Mouse (Mus musculus) midbrain, embryonic 13.5 days (tissue): ENCODE results near the gene Arhgap23. TPM values are rescaled to one million over a fixed set of nuclear protein-coding genes. Genes with fewer than 3 reads are reported as not detected.
A peak's percentile ranks its signal among the peaks of the same experiment; 100 is the strongest.

Experiments
- ATAC-seq: fragments of 200-750 bp; cut with Nextera tagmentation; 2 replicates; pipeline ENCODE4 v1.8.0; 2017; ENCODE audit warnings: mild to moderate bottlenecking, moderate TSS enrichment, moderate library complexity
- H3K27ac ChIP-seq: fragments of 300-500 bp; sonication (generic); 2 replicates; pipeline ENCODE4 v1.5.1; 2015; ENCODE audit warnings: inconsistent platforms, mild to moderate bottlenecking, moderate library complexity
- H3K27me3 ChIP-seq: fragments of 300-500 bp; sonication (generic); 2 replicates; pipeline ENCODE4 v1.6.1; 2015; ENCODE audit warnings: mild to moderate bottlenecking, inconsistent platforms
- H3K36me3 ChIP-seq: fragments of 300-500 bp; sonication (generic); 2 replicates; pipeline ENCODE4 v1.6.1; 2015; ENCODE audit warnings: mild to moderate bottlenecking, inconsistent platforms
- H3K4me1 ChIP-seq: fragments of 300-500 bp; sonication (generic); replicated peaks from 2 replicates; pipeline ENCODE4 v1.6.1; 2015; ENCODE audit warnings: inconsistent platforms
- H3K4me2 ChIP-seq: fragments of 300-500 bp; sonication (generic); replicated peaks from 2 replicates; pipeline ENCODE4 v1.6.1; 2015; ENCODE audit warnings: moderate library complexity, mild to moderate bottlenecking, inconsistent platforms
- H3K4me3 ChIP-seq: fragments of 300-500 bp; sonication (generic); replicated peaks from 2 replicates; pipeline ENCODE4 v1.5.1; 2015; ENCODE audit warnings: mild to moderate bottlenecking, inconsistent platforms
- H3K9ac ChIP-seq: fragments of 300-500 bp; sonication (generic); replicated peaks from 2 replicates; pipeline ENCODE4 v1.6.1; 2015; ENCODE audit warnings: mild to moderate bottlenecking, inconsistent platforms
- H3K9me3 ChIP-seq: fragments of 300-500 bp; sonication (generic); 2 replicates; pipeline ENCODE4 v1.6.1; 2016; ENCODE audit warnings: mild to moderate bottlenecking, inconsistent platforms
- WGBS: fragments of 180-500 bp; shearing (Covaris S2); methylation state at CpG from one replicate; pipeline ENCODE4 v1.1.7; 2015; 5-methylcytosine and 5-hydroxymethylcytosine counted together
- polyA plus RNA-seq: library from polyadenylated mRNA; unstranded; fragments of >200 nt; fragmentation: Nextera tagmentation; extraction: Ambion mirVana; gene quantifications from 2 replicates; pipeline ENCODE4 v1.2.1, GENCODE M21; 2015

Arhgap23 gene
- polyA plus RNA-seq, 1 experiment from 2014 or later, result 6.5 TPM

DNA sequence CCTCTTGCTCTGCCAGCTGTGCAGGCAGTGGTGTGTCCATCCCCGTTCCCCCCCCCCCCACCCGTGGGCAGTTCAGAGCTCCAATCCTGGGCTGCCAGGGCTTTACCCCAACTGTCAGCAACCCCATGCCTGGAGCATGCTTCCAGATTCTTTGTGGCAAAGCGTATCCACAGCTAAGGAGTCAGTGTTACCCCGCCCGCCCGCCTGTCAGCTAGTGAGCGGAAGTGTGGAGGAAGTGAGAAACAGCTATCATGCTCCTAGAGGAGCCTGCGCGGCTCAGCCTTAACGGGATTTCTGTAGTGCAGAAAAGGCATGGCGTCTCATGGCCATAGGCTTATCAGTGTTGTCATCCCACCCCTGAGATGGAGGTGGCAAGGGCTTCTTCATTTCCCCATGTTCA lies 21.2 kb upstream of the Arhgap23 start:
- Histone ChIP-seq H3K36me3 (peaks cover 81% of the 10 kb centered on the region), H3K4me3 (no peak overlapping the region), H3K4me1 (0 out of 2 replicates have a peak, but pooled peaks cover 3% of the 10 kb centered on the region), H3K27me3 (no peaks in the 10 kb centered on the region), H3K9ac (no peak overlapping the region), H3K27ac (no peak overlapping the region), H3K4me2 (no peak overlapping the region), H3K9me3 (no peaks in the 10 kb centered on the region)
- ATAC-seq, result no peak
- WGBS, result 88% methylated on average over 11 of the region's 11 CpGs

DNA sequence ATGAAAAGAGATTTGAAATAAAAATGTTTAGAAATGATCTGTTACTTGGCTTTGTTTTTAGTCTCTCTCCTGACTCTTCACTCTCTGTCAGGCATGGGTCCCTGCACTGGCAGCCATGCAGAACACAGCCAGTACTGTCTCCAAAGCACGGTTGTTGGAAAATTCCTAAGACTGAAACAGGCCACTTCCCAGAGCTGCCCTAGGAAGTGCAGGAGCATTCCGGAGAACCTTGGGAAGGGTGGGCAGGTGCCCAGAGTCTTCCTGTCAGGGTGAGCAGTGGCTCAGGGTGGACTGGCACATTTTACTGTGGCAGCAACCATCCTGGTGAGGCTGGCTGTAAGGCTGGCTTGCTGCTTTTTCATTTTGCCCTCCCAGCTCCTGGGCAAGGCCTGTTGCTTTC lies 16.8 kb upstream of the Arhgap23 start:
- ATAC-seq, result no peak
- H3K4me2 ChIP-seq, result no peak overlapping the region

DNA sequence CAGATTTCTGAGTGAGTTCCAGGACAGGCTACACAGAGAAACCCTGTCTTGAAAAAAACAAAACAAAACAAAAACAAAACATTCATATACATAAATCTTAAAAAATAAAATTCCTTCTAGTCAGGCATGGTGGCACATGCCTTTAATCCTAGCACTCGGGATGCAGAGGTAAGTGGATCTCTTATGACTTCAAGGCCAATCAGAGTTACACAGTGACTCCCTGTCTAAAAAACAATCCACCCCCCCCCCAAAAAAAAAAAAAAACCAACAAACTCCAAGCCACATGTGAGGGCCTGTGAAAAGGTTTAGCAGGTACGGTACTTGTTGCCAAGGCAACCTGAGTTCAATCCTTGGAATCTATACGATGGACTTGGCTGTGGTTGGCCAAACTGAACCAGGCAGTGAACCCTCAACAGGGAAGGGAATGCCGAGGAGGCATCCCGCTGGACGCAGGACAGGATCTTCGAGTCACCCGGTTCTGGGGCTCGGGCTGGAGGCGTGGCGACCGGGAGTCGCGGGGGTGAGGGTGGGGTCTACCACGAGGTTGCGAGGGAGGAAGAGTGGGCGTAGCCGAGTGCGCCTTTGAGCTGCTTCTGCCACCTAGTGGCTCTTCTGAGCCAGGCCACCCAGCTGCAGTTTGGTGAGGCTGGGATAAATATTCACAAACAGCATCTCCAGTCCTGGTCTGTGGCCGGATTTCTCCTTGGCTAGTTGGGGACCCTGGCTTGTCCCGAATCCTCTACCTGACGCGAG lies 15.2 kb upstream of the Arhgap23 start:
- Histone ChIP-seq H3K9ac (0 out of 2 replicates have a peak overlapping the region, but pooled peaks have one; percentile 39), H3K36me3 (peaks cover 22% of the 10 kb centered on the region), H3K4me3 (peak overlapping the region; percentile 36), H3K27ac (no peak overlapping the region), H3K27me3 (no peaks in the 10 kb centered on the region; the same call in 1 of the 2 replicates), H3K4me1 (peaks cover 27% of the 10 kb centered on the region), H3K4me2 (peak overlapping the region; percentile 63), H3K9me3 (no peaks in the 10 kb centered on the region)
- ATAC-seq, result peak; percentile 63
- WGBS, result 4% methylated on average over 23 of the region's 23 CpGs

More for the DNA sequence above, 16.8 kb upstream of the Arhgap23 start:
- 63% methylated on average over 2 of the region's 2 CpGs for WGBS
- Histone ChIP-seq H3K27ac (no peak overlapping the region), H3K9me3 (no peaks in the 10 kb centered on the region), H3K9ac (no peak overlapping the region), H3K4me1 (peaks cover 18% of the 10 kb centered on the region), H3K4me3 (no peak overlapping the region), H3K36me3 (peaks cover 39% of the 10 kb centered on the region), H3K27me3 (no peaks in the 10 kb centered on the region; the same call in 1 of the 2 replicates)

DNA sequence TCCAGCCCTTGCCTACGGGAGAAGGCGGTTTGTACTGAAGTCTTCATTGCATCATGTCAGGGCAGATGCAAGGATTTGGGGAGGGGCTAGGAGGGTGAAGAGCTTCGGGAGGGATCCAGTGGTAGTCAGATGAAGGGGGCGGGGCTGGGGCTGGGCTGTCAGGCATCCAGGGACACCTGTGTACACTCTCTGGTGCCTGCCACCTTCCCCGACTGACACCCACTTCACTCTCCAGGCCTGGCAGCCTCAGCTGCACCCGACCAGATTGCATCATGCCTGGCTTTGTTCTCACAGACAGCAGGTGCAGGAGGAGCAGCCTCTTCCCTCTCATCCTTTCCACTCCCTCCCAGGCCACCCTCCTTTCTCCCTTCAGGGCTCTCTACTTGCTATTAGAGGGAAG lies 14.3 kb upstream of the Arhgap23 start:
- Histone ChIP-seq H3K27ac (peak overlapping the region; percentile 44), H3K27me3 (peaks cover 5% of the 10 kb centered on the region), H3K36me3 (peaks cover 13% of the 10 kb centered on the region), H3K4me1 (peaks cover 36% of the 10 kb centered on the region), H3K4me2 (peak overlapping the region; percentile 63), H3K9me3 (no peaks in the 10 kb centered on the region), H3K4me3 (peak overlapping the region; percentile 36; the same call in 1 of the 2 replicates), H3K9ac (0 out of 2 replicates have a peak overlapping the region, but pooled peaks have one; percentile 20)
- ATAC-seq, result peak; percentile 10; the same call in 1 of the 2 replicates
- 19% methylated on average over 6 of the region's 6 CpGs for WGBS

DNA sequence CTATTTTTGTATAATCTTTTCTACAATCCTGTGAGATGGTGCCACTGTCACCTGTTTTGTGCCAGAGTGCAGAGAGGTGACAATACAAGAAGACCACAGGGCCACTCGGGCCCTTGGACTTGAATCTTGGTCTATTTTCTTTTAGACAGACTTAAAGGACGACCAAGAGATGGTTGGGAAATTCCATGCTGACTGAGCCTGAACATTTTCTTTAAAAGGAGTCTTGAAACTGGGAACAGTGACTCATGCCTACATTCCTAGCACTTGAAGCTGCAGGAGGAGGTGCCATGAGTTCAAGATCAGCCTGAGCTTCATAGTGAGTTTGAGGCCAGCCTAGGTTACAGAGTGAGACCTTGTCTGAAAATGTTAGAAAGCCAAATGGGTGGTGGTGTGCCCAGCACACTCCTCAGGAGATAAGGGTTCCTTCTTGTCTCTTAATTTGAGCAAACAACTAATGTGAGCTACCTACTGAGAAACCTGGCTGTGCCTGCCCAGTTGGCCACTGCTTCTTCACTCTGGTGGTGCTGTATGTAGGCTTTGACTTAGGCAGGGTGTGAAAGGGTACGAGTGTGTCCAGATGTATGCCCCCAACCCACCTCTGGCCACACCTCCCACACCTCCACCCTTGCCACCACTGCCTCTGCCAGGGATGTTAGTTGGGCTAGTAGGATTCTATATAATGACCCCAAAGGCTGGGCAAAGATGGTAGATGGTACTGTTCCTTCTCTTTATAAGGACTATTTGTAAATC lies 13.5 kb upstream of the Arhgap23 start:
- Histone ChIP-seq H3K4me1 (peaks cover 44% of the 10 kb centered on the region), H3K36me3 (0 out of 2 replicates have a peak, but pooled peaks cover 5% of the 10 kb centered on the region), H3K4me2 (no peak overlapping the region), H3K9me3 (no peaks in the 10 kb centered on the region), H3K27ac (peak overlapping the region; percentile 44), H3K27me3 (peaks cover 9% of the 10 kb centered on the region), H3K4me3 (no peak overlapping the region), H3K9ac (no peak overlapping the region)
- ATAC-seq, result no peak
- 80% methylated on average over 3 of the region's 3 CpGs for WGBS

DNA sequence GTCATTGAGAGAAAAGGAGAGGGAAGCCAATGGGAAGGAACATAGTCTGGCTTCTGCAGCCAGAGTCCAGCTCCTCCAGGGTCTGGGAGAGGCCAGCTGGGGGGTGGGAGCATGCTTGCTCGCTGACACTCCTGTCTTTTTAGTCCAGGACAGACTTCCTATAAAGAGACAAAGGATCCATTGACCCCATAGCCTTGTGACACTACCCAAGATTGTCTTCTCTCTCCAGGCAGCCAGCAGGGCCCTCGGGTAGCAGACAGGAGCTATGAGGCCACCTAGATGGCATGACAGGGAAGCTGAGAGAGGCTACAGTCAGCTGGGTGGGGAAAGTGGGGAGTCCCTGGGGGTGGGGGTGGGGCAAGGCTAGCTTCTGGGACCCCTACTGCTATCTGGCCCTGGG lies 12.6 kb upstream of the Arhgap23 start:
- 0 out of 2 replicates have a peak, but pooled peaks cover 5% of the 10 kb centered on the region for H3K36me3 ChIP-seq
- no peak overlapping the region for H3K9ac ChIP-seq
- WGBS, result 19% methylated on average over 2 of the region's 2 CpGs
- H3K4me1 ChIP-seq, result peaks cover 49% of the 10 kb centered on the region
- H3K27ac ChIP-seq, result peak overlapping the region; percentile 60; the same call in 1 of the 2 replicates
- H3K27me3 ChIP-seq, result peaks cover 16% of the 10 kb centered on the region
- no peak overlapping the region for H3K4me3 ChIP-seq
- no peak overlapping the region for H3K4me2 ChIP-seq
- ATAC-seq, result no peak
- no peaks in the 10 kb centered on the region for H3K9me3 ChIP-seq

DNA sequence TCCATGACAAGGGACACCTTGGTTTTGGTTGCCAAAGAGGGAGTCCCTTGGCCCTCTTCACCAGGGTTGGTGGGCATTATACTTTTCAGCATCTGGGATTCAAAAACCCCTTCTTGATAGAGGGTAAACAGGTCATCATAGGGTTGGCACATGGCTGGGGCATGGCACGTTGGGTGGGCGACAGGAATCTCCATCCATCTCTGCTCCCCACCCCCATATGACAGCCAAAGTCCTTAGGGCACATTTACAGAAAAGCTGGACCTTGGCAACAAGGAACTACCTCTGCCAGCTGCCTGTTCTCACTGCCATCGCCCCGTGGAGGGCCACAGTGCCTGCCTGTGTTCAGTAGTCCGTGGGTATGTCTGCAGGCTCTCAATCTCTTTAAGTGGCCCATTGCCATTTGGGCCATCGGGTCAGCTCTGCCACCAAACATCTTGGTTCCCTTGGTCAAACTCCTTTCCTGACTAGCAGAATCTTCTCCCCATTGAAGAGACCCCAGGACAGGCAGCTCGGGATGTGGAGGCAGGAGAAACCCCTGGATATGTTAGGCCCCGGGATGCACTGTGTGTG lies 11.6 kb upstream of the Arhgap23 start:
- Histone ChIP-seq H3K27me3 (peaks cover 21% of the 10 kb centered on the region), H3K4me2 (peak overlapping the region; percentile 95), H3K9me3 (no peaks in the 10 kb centered on the region), H3K36me3 (0 out of 2 replicates have a peak, but pooled peaks cover 3% of the 10 kb centered on the region), H3K4me3 (peak overlapping the region; percentile 61), H3K27ac (peak overlapping the region; percentile 60), H3K4me1 (peaks cover 49% of the 10 kb centered on the region), H3K9ac (no peak overlapping the region)
- ATAC-seq, result no peak; the same call in 1 of the 2 replicates
- 49% methylated on average over 8 of the region's 8 CpGs for WGBS

DNA sequence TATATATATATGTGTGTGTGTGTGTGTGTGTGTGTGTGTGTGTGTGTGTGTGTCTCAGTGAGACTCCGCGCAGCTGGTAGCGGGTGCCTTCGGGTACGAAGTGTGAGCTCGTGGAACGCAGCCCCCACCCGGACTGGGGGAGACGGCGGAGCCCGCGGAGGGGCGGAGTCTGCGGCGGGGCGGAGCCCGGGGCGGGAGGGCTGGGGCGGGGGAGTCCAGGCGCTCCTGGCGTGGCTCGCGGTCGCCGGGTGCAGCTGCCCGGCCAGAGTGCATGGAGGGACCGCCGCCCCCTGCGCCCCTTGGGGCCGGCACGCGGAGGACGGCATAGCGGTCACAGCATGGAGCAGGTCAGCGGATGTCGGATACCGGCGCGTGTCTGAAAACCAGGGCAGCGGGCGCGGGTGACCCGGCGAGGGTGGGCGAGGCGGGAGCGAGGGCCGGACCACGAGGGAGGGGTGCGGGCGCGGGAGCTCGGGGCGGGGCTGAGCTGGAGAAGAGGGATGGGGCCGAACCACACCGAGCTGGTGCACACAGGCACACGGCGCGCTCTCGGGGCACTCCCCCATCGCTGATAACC lies 11.1 kb upstream of the Arhgap23 start:
- Histone ChIP-seq H3K4me1 (peaks cover 49% of the 10 kb centered on the region), H3K4me3 (peak overlapping the region; percentile 61), H3K27me3 (peaks cover 21% of the 10 kb centered on the region), H3K36me3 (no peaks in the 10 kb centered on the region), H3K27ac (peak overlapping the region; percentile 32; the same call in 1 of the 2 replicates), H3K4me2 (peak overlapping the region; percentile 95), H3K9ac (peak overlapping the region; percentile 81), H3K9me3 (no peaks in the 10 kb centered on the region)
- peak; percentile 47 for ATAC-seq
- WGBS, result 0% methylated on average over 60 of the region's 61 CpGs

DNA sequence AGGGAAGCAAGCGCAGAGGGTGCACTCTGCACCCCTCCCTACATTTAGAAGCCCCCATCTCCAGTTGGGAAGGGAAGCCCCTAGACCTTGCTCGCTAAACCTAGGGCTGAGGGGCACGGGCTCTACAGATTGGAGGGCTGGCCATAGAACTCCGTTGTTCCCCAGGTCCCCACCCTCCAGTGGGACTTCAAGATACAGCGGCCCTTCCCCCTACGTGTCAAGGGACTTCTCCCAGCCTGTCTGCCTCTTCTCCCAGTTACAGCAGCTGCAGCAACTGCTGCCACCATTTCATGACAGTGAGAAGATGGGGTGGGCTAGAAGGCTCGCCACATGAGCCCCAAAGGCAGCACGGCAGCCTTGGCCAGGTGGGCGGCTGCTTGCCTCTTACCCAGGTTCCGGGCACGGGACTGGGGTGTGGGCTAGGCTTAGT lies 10.6 kb upstream of the Arhgap23 start:
- WGBS, result 1% methylated on average over 11 of the region's 11 CpGs
- ATAC-seq, result peak; percentile 53
- no peaks in the 10 kb centered on the region for H3K9me3 ChIP-seq
- peaks cover 49% of the 10 kb centered on the region for H3K4me1 ChIP-seq
- H3K9ac ChIP-seq, result peak overlapping the region; percentile 81
- peak overlapping the region; percentile 61 for H3K4me3 ChIP-seq
- peak overlapping the region; percentile 95 for H3K4me2 ChIP-seq
- peak overlapping the region; percentile 32; the same call in 1 of the 2 replicates for H3K27ac ChIP-seq
- peaks cover 21% of the 10 kb centered on the region for H3K27me3 ChIP-seq
- H3K36me3 ChIP-seq, result no peaks in the 10 kb centered on the region

DNA sequence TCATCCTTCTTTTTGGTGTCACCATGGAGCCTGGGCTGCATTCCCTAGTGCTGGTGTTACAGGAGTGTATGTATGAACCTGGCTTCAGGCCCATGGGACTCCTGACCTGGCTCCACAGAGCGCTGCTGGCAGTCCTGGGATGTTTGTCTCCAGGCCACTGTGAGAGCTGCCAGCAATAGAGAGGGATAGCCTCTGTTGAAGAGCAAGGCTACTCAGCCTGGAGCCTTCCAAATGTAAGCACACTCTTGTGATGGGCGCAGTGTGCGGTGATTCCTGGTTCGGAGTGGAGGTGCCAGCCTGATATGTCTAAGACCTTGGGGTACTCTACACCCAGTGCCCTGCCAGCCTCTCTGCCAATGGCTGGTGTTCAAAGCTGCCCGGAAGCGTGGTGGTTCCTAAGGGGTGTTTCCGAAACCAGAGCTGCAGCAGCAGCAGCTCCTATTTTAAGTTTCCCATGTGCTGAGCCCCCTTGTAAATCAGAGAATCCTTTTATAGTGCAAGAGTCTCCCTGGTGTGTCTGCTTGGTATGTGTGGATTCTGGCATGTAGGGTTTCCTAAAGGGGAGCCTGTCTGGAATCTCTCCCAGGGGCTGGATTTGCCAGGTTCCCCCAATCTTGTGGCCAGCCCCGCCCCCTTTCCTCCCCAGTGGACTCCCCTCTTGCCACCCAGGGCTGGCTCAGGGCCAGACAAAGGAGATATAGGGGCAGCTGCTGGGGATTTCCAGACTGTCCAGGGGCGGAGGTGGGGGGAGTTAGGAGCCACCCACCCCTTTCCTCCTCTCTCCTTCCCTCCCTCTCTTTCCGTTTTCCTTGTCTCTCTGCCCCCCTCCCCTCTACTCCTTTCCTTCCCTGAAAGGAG lies 9.0 kb upstream of the Arhgap23 start:
- 59% methylated on average over 10 of the region's 10 CpGs for WGBS
- H3K4me1 ChIP-seq, result peaks cover 35% of the 10 kb centered on the region
- peak overlapping the region; percentile 81; the same call in 1 of the 2 replicates for H3K9ac ChIP-seq
- H3K4me2 ChIP-seq, result peak overlapping the region; percentile 95
- H3K9me3 ChIP-seq, result no peaks in the 10 kb centered on the region
- 0 out of 2 replicates have a peak overlapping the region, but pooled peaks have one; percentile 61 for H3K4me3 ChIP-seq
- no peaks in the 10 kb centered on the region for H3K36me3 ChIP-seq
- peaks cover 21% of the 10 kb centered on the region for H3K27me3 ChIP-seq
- ATAC-seq, result no peak
- H3K27ac ChIP-seq, result no peak overlapping the region

DNA sequence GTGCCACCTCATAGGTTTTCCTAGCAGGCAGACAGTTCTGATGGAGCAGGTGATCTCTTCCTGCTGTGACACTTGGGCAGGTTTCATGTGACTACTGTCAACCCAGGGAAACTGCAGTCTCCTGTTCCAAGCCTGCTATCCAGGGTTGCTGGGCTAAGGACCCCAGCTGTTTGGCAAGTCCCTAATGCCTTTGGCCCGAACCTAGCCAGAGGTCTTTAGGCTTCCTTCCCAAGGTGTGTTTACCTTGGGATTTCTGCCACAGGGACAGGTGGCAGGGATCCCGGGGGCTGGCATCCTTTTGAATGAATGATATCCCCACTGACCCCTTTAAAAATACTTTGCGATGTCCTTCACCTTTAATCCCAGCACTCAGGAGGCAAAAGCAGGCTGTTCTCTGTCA lies 7.9 kb upstream of the Arhgap23 start:
- Histone ChIP-seq H3K27ac (no peak overlapping the region), H3K36me3 (no peaks in the 10 kb centered on the region), H3K4me1 (peaks cover 36% of the 10 kb centered on the region), H3K27me3 (peaks cover 21% of the 10 kb centered on the region), H3K9me3 (no peaks in the 10 kb centered on the region), H3K4me2 (no peak overlapping the region), H3K4me3 (no peak overlapping the region), H3K9ac (0 out of 2 replicates have a peak overlapping the region, but pooled peaks have one; percentile 3)
- ATAC-seq, result no peak
- WGBS, result 81% methylated on average over 3 of the region's 3 CpGs
